8 mouse cellular contexts compared by ENCODE assay signal in genomic region chr19:59588068-59588522, GRCm38 (mm10).
DNase-seq lines count a peak whose midpoint lies in the region; ATAC-seq lines count a peak whose summit lies in the region.

No protein-coding gene starts in this region.

- ATAC-seq in heart, embryonic 11.5 days (replicated peaks; ENCODE audit: insufficient number of reproducible peaks, low FRiP score, low TSS enrichment), result peak; percentile 11; the same call in 1 of the 2 replicates
- 0 out of 2 replicates have a peak, but pooled peaks have one; percentile 39 for ATAC-seq in embryonic facial prominence, embryonic 15.5 days (ENCODE audit: insufficient number of reproducible peaks, low FRiP score, low TSS enrichment, low read depth)
- peak; percentile 66 for ATAC-seq in intestine, embryonic 14.5 days (replicated peaks; ENCODE audit: low FRiP score, low TSS enrichment, low read depth)
- ATAC-seq in liver, embryonic 13.5 days (ENCODE audit: low read depth), result no peak
- ATAC-seq in neural tube, embryonic 14.5 days (ENCODE audit: low read depth), result peak; percentile 66; the same call in 1 of the 2 replicates

- H3K9me3 ChIP-seq in heart, embryonic 11.5 days (replicated peaks; ENCODE audit: control insufficient read depth, low read length), result no peaks in the 10 kb centered on the region
- no peaks in the 10 kb centered on the region for H3K9me3 ChIP-seq in embryonic facial prominence, embryonic 15.5 days (replicated peaks)
- no peaks in the 10 kb centered on the region for H3K9me3 ChIP-seq in intestine, embryonic 14.5 days (ENCODE audit: control insufficient read depth, low read length)
- no peaks in the 10 kb centered on the region for H3K9me3 ChIP-seq in liver, embryonic 13.5 days (replicated peaks)
- H3K9me3 ChIP-seq in neural tube, embryonic 14.5 days (ENCODE audit: control insufficient read depth, low read length), result no peaks in the 10 kb centered on the region

- H3K36me3 ChIP-seq in heart, embryonic 11.5 days (ENCODE audit: control insufficient read depth, insufficient read depth, low read length), result no peaks in the 10 kb centered on the region
- no peaks in the 10 kb centered on the region for H3K36me3 ChIP-seq in embryonic facial prominence, embryonic 15.5 days
- H3K36me3 ChIP-seq in intestine, embryonic 14.5 days (ENCODE audit: control insufficient read depth, insufficient read depth, low read length), result no peaks in the 10 kb centered on the region
- H3K36me3 ChIP-seq in liver, embryonic 13.5 days, result no peaks in the 10 kb centered on the region
- no peaks in the 10 kb centered on the region for H3K36me3 ChIP-seq in neural tube, embryonic 14.5 days (ENCODE audit: control insufficient read depth, insufficient read depth, low read length)

- no peaks in the 10 kb centered on the region for H3K27me3 ChIP-seq in heart, embryonic 11.5 days (ENCODE audit: control insufficient read depth, insufficient read depth, low read length)
- H3K27me3 ChIP-seq in embryonic facial prominence, embryonic 15.5 days, result no peaks in the 10 kb centered on the region
- H3K27me3 ChIP-seq in intestine, embryonic 14.5 days (replicated peaks; ENCODE audit: control insufficient read depth, insufficient read depth, low read length), result no peaks in the 10 kb centered on the region
- H3K27me3 ChIP-seq in liver, embryonic 13.5 days, result no peaks in the 10 kb centered on the region
- 0 out of 2 replicates have a peak, but pooled peaks cover 4% of the 10 kb centered on the region for H3K27me3 ChIP-seq in neural tube, embryonic 14.5 days (ENCODE audit: control insufficient read depth, insufficient read depth, low read length)

- no peaks in the 10 kb centered on the region; the same call in 1 of the 2 replicates for H3K4me1 ChIP-seq in heart, embryonic 11.5 days (ENCODE audit: control insufficient read depth, insufficient read depth, low read length)
- peaks cover 7% of the 10 kb centered on the region for H3K4me1 ChIP-seq in embryonic facial prominence, embryonic 15.5 days
- H3K4me1 ChIP-seq in intestine, embryonic 14.5 days (replicated peaks; ENCODE audit: control insufficient read depth, insufficient read depth, low read length), result 0 out of 2 replicates have a peak, but pooled peaks cover 7% of the 10 kb centered on the region
- H3K4me1 ChIP-seq in liver, embryonic 13.5 days (replicated peaks), result no peaks in the 10 kb centered on the region
- H3K4me1 ChIP-seq in neural tube, embryonic 14.5 days (ENCODE audit: control insufficient read depth, insufficient read depth, low read length), result no peaks in the 10 kb centered on the region

- 16% methylated on average over 17 of the region's 17 CpGs for WGBS in heart, embryonic 11.5 days (ENCODE audit: insufficient replicate concordance)
- WGBS in embryonic facial prominence, embryonic 15.5 days, result 7% methylated on average over 17 of the region's 17 CpGs
- 15% methylated on average over 17 of the region's 17 CpGs for WGBS in intestine, embryonic 14.5 days
- 21% methylated on average over 17 of the region's 17 CpGs for WGBS in liver, embryonic 13.5 days (ENCODE audit: insufficient replicate concordance)
- WGBS in neural tube, embryonic 14.5 days, result 2% methylated on average over 17 of the region's 17 CpGs

- no peak overlapping the region for H3K27ac ChIP-seq in heart, embryonic 11.5 days (ENCODE audit: low read depth, low read length)
- no peak overlapping the region for H3K27ac ChIP-seq in embryonic facial prominence, embryonic 15.5 days (replicated peaks)
- no peak overlapping the region for H3K27ac ChIP-seq in intestine, embryonic 14.5 days (ENCODE audit: low read depth)
- H3K27ac ChIP-seq in liver, embryonic 13.5 days, result no peak overlapping the region
- no peak overlapping the region for H3K27ac ChIP-seq in neural tube, embryonic 14.5 days (ENCODE audit: low read depth, low read length)

- peak overlapping the region; percentile 61 for H3K4me2 ChIP-seq in heart, embryonic 11.5 days
- H3K4me2 ChIP-seq in embryonic facial prominence, embryonic 15.5 days (replicated peaks), result peak overlapping the region; percentile 53
- peak overlapping the region; percentile 57 for H3K4me2 ChIP-seq in intestine, embryonic 14.5 days (ENCODE audit: low read length)
- H3K4me2 ChIP-seq in liver, embryonic 13.5 days, result peak overlapping the region; percentile 32; the same call in 1 of the 2 replicates
- peak overlapping the region; percentile 47 for H3K4me2 ChIP-seq in neural tube, embryonic 14.5 days (ENCODE audit: low read depth, low read length)

- H3K4me3 ChIP-seq in heart, embryonic 11.5 days (ENCODE audit: low read depth, low read length), result peak overlapping the region; percentile 34
- peak overlapping the region; percentile 32 for H3K4me3 ChIP-seq in embryonic facial prominence, embryonic 15.5 days (replicated peaks)
- peak overlapping the region; percentile 31 for H3K4me3 ChIP-seq in intestine, embryonic 14.5 days (ENCODE audit: low read depth, low read length)
- no peak overlapping the region for H3K4me3 ChIP-seq in liver, embryonic 13.5 days (replicated peaks)
- H3K4me3 ChIP-seq in neural tube, embryonic 14.5 days (ENCODE audit: low read depth, low read length), result peak overlapping the region; percentile 16; the same call in 1 of the 2 replicates

- no peak for DNase-seq in heart, adult 11 months
- DNase-seq in intestine, embryonic 14.5 days (ENCODE audit: low spot score), result peak; percentile 73
- DNase-seq in liver, embryonic 13.5 days, result no peak
- no peak for DNase-seq in urinary bladder, postnatal 36 days (ENCODE audit: low spot score in 2 of 2)
- no peak for DNase-seq in layer of hippocampus, postnatal 25 days (ENCODE audit: extremely low spot score in 1 of 2, low spot score in 1 of 2)

- H3K9ac ChIP-seq in heart, embryonic 11.5 days (ENCODE audit: low read depth, low read length), result no peak overlapping the region
- H3K9ac ChIP-seq in embryonic facial prominence, embryonic 15.5 days, result no peak overlapping the region
- no peak overlapping the region for H3K9ac ChIP-seq in intestine, embryonic 14.5 days (ENCODE audit: low read length)
- no peak overlapping the region for H3K9ac ChIP-seq in liver, embryonic 13.5 days
- H3K9ac ChIP-seq in neural tube, embryonic 14.5 days (replicated peaks; ENCODE audit: low read depth, low read length), result no peak overlapping the region
